Mouse (Mus musculus) stomach, postnatal 0 days (tissue): ENCODE results near the gene Il1rapl2.

ENCODE experiments used
- CTCF ChIP-seq: IDR thresholded peaks from 2 replicates; pipeline ENCODE4 v1.5.1; 2016; ENCODE audit warnings: antibody characterized with exemption, low read depth, mild to moderate bottlenecking, moderate library complexity
- EP300 ChIP-seq: optimal IDR thresholded peaks from 2 replicates; pipeline ENCODE3; 2016; ENCODE audit warnings: antibody characterized with exemption

DNA sequence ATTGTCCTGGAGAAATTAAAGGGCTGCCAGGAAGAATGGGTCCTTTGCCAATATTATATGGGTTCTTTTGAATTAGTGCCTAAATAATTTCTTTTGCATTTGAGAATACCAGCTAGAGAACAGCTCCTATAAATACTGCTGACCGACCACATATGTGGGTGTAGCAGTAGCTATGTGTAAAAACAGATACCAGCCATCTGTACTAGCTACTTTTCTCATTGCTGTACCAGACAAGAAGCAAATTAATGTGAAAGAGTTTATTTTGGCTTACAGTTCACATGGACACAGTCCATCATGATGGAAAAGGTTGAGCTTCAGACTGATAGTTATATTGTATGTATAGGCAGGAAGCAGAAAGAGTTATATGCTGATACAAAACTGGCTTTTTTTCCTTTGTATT lies 377.3 kb downstream of the Il1rapl2 start:
- TF ChIP-seq EP300 (no peak), CTCF (no peak)
